Mouse (Mus musculus): ENCODE measurements around the gene Rala.
A peak's percentile ranks its signal among the peaks of the same experiment; 100 is the strongest.
"Not testable (repeated sequence)": the region's sequence is repeated elsewhere in the genome, so short reads cannot be mapped to it uniquely, and the experiment has no call there.

Gene Rala

DNA sequence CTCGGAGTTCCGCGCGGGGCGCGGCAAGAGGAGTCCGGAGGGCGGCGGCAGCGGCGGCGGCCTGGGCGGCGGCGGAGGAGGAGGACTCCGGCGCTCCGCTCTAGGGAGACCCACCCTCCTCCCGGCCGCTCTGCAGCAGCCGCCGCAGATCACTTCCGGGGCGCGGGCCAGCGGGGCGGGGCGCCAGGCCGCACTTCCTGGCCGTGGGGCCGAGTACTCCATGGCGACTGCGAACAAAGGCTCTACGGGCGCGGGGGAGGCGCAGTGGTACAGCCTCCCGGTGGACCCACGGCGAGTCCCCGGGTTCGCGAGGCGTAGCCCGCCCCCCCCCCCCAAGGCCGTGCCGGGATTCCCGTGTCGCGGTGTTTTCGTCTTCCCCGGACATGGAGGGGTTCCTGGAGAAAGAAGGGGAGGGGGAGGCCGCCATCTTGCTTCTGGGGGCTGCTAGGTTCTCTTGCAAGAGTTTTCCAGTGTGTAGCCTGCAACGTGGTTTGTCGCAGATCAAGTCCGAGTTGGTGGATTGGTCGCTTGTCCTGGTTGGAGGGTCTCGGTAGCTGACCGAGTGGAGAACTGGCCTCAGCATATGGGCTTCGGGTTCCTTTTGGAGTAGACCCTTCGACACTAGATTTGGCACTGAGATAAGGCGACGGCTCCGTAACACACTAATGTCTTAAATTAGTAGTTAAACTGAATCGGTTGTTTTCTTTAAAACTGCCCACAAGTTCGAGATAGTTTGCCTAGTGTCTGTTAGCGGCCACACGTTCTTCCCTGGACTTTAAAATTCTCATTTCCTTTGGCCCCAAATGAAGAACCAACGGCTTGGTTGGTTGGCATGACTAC lies at the start of gene Rala:
Rala (minus strand) TSS at position 162 of the 840 bp plus-strand sequence.
- peak; percentile 88 to 92 for DNase-seq (ENCODE audit: low spot score in 2 of 2)

DNA sequence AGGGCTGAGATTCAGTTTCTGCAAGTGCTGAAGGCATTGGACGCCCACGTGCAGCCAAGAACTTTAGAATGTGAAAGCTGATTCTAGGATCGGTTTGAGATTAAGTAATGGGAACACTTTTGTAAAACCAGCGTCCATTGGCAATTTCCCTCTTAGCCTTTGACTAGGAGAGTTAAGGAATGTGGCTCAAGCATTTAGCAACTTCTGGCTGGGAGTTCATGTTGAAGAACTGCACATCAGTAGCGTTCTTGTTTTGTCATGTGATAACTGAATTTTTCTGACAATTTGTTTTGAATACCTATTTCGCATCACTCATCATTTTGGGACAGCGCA lies 49.4 kb upstream of the Rala start:
- DNase-seq (ENCODE audit: low spot score in 2 of 2): no peak

DNA sequence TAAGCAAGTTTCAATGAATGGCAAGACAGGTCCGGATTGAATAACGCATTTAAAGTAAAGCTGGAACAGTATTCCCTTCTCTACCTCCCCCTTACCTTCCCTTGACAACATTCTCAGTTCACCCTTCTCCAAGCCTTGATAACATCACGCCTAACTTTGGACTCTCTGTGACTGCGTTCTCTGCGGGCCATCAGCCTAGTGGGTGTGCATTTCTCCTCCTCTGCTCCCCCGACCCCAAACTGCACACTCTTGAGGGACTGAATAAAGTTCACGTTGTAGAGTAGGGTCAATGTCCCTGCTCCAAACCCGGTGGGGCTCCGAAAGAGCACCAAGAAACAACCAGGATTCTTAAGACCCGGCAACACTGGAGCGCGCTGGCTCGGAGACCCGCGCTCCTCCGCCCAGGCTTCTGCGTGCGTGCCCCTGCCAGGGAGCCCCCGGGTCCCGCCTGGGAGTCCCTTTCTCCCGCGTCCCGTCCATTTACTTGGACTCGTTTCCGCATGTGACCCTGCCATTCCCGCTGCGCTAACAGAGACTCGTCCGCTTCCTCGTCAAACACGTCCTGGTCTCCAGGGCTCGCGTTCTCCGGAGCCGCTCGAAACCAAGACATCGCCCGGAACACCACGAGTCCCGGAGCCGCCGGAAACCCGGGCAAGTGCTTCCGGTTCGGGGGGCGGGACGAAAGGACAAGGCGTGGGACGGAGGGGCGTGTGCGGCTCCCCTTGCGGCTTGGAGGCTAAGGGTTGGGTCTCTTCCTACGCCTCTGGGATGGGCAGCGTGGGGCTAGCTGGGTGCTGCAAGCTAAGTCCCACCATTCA lies 48.9 kb upstream of the Rala start, which contains the start of gene Yae1d1:
Yae1d1 (minus strand) TSS at position 653 of the 818 bp plus-strand sequence.
- peak; percentile 78 to 87 for DNase-seq (ENCODE audit: low spot score in 2 of 2)

DNA sequence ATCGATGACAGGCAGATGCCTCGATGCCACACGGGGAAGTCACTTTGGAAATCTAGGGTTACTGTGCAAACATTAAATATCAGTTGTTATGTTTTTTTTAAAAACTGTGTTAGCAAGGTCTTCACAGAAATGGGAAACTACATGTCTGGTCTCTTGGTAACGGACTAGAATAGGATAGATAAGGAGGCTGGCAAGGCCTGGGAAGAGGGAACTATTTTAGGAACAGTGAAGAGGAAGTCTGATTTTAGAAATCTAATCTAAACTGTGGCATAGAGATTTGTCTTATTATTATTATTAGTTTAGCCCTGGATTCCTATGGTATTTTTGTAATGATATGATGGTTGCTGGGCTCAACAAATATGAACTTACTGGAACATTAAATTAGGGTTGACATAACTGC lies 48.0 kb upstream of the Rala start:
- no peak for DNase-seq (ENCODE audit: low spot score in 2 of 2)

DNA sequence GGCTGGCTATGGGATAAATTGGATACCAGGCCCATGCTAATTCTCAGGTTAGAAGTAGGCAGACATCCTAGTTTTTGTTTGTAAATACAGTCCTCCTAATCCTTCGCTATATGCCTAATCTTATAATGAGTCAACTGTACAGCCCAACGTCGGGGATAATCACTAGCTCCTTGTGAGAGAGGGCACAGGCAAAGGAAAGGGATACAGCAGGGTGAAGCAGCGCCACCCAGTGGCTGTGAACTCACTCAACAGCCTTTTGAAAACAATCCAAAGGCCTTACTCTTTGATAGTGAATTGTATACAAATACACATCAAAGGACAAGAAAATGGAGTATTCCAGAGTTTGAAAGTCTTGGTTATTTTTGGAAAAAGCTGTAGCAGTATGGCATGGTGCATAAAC lies 39.2 kb upstream of the Rala start:
- peak in 1 of 2 experiments; percentile 32 for DNase-seq (ENCODE audit: low spot score in 2 of 2)

DNA sequence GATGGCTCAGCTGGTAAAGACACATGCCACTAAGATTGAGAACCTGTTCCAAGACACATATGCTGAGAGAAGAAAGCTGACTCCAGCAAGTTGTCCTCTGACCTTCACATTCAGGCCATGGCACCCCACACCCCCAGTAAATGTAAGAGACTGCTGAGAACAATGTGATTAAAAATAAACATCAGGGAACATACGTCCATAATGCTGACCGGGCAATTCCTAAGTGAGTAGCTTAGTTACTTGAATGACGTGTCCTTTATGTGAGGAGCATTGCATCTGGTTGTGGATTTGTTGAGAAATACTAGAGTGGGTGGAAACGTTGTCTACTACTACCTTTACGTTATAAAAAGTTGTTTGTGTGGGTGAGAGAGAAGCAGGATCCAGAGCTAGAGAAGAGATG lies 38.6 kb upstream of the Rala start:
- no peak for DNase-seq (ENCODE audit: low spot score in 2 of 2)

DNA sequence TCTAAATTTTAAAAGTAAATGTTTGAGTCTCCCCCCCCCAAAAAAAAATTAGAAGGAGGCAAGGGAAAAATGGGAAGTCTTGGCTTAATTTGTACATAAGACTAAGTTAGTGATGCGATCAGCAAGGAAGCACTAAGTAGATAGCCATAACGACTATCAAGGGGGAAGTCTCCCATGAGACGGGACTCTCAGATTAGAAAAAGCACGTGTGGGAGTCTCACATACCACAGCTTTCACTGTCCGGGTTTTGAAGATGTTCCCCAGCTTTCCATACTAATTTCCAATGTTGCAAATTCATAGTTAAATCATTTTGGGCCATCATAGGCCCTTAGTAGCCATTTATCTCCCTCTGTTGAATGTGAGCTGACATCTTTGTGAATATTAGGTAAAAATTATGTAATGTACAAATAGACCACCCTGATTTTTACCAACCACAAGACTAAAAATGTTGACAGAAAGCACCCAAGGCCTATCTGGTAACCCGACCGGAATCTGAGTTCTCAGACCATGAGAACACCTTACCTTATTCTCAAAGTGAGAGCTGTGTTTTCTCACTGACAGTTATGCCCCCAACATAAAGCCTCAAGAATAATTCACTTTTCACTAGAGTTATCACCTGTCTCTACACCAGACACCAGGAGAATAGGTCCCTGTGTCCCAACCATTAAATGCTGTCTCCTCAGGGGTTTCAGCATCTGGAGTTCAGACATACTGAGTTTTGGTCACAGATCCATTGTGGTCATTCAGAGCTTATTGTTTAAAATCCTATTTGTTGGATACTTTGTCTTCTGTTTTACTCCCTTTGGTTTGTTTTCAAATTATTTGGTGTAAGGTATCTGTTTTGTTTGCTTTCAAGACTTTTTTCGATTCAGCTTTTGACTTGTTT lies 33.1 kb upstream of the Rala start:
- DNase-seq (ENCODE audit: low spot score in 2 of 2): no peak

DNA sequence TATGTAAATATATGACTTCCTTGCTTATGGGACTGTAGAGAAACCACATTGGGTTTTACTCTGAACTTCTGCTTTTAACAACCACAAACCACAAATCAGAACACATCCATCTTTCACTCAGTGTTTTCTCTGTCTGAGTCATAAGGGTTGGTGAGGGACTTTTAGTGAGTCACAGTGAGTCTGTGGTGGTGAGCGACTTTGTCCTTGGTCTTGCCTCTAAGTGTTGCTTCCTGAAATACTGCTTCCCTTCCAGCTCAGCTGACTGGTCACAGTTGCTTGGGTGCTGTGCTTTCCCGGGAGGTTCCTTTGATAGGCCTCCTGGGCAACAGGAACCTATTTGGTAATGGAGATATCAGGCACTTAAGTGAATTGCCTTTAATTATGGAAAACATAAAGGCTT lies 31.9 kb upstream of the Rala start:
- no peak for DNase-seq (ENCODE audit: low spot score in 2 of 2)

DNA sequence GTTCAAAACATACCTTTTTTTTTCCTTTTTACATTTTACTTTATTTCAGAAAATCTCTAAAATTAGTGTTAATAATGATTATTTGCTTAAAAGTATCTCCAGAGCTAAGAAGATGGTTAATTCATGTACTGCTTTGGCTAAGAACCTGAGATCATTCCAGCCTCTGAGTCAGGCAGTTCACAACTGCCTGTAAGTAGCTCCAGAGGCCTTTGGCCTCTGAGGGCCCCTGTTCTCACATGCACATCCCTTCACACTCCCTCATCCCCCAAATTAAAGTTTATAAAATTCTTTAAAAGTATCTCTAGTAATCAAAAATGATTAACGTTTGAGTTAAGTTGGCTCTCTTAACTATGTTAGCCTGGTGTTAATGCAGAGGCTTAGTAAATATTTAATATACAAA lies 31.4 kb upstream of the Rala start:
- no peak for DNase-seq (ENCODE audit: low spot score in 2 of 2)

DNA sequence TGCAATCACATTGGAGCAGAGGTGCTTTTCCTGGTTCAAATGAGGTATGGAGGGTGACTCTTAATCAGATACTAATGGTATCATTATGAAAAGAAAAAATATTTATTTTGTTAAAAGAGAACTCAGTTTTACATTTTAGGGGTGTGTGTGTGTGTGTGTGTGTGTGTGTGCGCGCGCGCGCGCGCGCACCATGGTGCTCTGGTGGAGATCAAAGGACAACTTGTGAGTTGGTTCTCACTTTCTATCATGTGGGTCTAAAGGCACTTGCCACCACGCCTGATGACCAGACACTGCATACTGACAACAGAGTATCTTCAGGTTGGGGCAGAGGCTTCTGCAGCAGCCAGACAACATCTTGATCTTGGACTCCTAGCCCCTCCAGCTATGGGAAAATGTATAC lies 30.7 kb upstream of the Rala start:
- no peak for DNase-seq (ENCODE audit: low spot score in 2 of 2)

DNA sequence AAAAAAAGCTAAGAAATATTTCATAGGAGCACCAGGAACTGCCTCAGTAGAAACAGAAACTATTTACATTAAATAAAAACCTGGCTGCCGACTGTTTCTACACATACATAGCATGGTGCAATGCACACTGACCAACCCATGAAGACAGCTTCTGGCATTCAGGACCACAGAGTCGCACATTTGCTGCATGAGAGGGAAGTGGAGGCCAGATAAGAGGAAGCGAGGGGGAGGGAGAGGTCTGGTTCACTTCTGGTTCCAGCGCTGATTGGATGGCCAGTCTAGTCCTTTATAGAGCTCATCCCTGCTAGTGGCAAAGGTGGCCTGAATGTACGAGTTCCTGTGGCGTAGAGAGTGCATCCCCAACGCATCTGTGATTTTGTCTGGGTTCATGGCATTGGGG lies 16.6 kb upstream of the Rala start:
- DNase-seq (ENCODE audit: low spot score in 2 of 2): no peak

DNA sequence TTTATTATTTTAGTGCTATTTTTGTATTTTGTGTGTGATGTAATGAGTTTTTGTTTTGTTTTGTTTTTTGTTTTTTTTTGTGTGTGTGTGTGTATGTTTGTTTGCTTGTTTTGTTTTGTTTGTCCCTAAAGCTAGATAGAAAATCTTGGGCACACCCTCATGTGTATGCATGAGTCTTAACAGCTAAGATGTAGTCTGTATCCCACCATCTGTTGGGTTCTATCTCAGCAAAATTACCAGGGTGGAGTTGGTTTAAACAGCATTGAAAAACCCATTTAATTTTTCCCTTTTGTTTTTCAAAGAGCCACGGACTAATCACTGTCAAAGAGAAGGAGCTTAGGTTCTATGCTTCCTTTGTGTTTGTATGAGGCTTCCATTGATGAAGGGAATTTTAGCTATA lies 10.2 kb upstream of the Rala start:
- no peak for DNase-seq (ENCODE audit: low spot score in 2 of 2)

DNA sequence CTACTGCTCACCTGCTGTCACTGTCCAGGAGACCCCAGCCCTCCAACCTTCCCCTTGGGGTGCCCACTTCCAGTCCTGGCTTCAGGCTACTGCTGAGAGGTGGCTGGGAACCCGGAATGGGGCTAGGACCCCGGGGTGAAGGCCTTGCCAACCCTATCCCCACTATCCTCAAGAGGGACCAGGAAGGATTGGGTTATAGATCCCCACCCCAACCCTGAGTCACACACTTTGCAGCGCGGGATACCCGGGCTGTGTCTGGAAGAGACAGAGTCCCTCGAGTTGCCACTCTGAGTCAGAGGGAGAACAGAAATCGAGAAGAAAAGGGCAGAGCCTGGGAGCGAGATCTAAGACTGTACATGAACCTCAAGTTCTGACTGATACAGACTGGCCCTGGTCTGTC lies 6.5 kb upstream of the Rala start:
- not testable (repeated sequence) for DNase-seq (ENCODE audit: low spot score in 2 of 2)

DNA sequence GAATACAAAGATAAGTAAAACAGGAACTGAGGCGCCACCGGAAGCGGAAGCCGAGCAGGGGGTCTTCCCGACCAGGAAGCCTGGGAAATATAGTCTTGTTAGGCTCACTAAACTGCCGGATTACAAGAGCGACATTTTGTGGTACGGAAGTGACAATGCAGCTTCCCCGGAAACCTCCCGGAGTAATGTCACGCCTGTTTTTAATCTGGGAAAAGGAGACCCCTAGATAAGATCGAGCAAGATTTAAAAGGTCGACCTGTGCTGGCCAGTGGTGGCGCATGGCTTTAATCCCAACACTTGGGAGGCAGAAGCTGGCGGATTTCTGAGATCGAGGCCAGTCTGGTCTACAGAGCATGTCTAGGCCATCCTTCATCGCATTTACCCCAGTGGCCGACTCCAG lies 5.5 kb upstream of the Rala start:
- no peak for DNase-seq (ENCODE audit: low spot score in 2 of 2)

DNA sequence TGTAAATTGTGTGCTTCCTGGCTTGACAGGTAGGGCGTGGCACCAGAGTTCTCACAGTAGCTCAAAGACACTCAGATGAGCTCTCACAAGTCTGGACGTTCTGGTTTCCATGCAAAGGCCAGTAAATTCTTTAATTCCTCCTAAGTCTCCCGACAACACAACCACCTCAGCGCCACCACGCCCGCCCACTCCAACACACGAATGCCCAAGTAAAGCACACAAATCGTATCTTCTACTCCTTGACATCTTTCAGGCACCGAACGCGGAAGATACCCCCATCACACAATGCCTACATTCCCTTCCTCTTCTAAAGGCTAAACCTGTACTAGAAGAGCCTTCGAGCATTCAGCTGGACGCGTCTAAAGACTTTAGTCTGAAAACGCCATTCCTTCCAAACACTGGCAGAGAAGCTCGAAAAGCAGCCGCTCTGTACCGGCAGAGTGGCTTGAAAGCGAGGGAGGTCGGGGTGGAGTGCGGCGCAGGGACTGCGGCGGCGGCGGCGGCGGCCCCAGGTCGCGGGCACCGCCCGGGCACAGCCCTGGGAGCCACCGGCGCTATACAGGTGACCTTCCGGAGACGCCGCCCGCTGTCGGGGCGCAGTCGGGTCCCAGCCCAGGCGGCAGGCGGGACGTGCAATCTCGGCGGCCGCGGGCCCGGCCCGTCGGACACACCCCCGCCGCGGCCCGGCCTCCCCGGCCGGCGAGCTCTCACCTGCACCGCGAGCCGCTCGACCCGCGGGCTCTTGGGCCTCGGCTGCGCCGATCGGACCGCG lies 547 bp downstream of the Rala start:
- peak in 1 of 2 experiments; percentile 22 for DNase-seq (ENCODE audit: low spot score in 2 of 2)

DNA sequence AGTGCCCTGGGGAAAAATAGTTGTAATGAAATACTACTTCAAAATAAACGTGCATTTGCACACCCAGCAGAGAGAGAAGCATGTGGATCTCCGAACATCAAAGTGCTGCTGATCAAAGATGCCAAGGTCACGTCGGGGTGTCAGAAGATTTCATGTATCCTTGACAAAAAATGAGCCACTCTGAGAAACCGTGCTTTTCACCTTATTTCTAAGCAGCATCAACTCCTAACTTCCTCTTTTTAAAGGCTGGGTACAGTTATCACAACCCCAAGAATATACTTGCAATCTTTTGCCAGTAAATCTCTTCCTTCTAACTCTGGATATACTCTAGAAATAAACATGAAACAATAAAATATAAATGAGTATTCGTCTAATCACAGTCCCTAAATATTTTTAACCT lies 1.7 kb downstream of the Rala start:
- DNase-seq (ENCODE audit: low spot score in 2 of 2): no peak

DNA sequence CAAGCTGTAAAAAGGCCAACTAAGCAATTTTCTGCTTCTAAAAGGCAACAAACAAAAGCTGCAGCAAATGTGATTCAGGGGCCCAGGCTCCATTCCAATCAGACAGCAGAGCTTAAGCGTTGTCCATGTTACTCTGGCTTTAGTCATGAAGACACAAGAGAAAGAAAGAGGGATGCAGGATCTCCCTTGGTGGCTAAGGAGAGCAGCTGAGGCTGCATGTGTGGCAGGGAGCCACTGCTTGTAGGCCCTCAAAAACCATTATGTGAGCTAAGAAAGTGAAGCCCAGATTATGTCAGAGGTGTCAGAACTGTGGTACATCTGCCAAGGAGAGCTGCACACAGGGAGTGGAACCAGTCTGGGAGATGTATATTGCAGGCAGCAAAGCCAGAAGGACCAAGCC lies 36.7 kb downstream of the Rala start:
- DNase-seq (ENCODE audit: low spot score in 2 of 2): no peak

DNA sequence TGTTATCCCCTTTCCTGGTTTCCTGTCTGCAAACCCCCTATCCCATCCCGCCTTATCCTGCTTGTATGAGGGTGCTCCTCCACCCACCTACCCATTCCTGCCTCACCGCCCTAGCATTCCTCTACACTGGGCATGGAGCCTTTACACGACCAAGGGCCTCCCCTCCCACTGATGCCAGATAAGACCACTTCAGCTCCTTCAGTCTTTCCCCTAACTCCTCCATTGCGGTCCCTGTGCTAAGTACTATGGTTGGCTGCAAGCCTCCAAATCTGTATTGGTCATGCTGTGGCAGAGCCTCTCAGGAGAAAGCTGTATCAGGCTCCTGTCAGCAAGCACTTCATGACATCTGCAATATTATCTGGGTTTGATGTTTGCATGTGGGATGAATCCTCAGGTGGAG lies 42.6 kb downstream of the Rala start:
- no peak for DNase-seq (ENCODE audit: low spot score in 2 of 2)

DNA sequence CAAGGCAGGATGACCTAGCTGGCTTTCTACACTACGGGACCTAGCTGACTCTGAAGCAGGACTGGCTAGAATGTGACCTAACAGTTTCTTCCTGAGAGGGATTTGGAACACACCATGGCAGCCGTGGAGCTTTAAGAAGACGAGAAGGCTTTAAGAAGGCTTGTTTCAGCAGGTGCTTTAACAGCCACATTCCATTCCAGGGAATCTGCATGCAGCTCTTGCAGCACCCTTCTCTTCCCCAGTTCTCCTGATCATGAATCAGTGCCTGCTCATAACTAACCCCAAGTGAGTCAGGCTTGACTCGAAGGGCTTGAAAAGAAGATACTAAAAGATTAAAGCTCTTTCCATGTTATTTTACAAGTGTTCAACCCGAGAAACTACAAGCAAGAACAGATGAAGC lies 43.4 kb downstream of the Rala start:
- DNase-seq (ENCODE audit: low spot score in 2 of 2): no peak

DNA sequence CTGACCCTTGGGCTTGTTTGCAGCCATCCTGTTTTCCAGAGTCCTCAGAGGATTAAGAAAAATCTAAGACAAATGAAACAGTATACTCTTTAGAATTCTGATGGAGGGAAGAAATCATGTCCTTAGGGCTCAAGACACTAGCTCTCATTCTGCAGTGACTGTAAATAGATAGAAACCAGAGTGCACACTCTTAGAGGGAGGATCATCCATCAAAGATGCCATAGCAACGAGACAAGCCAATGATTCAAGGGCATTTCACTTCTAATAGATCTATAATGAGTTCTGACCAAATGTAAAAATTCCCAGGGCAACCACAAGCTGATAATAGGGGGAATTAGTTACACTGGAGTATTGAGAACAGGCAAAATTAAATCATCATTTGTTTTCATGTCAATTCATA lies 47.0 kb downstream of the Rala start:
- DNase-seq (ENCODE audit: low spot score in 2 of 2): no peak

DNA sequence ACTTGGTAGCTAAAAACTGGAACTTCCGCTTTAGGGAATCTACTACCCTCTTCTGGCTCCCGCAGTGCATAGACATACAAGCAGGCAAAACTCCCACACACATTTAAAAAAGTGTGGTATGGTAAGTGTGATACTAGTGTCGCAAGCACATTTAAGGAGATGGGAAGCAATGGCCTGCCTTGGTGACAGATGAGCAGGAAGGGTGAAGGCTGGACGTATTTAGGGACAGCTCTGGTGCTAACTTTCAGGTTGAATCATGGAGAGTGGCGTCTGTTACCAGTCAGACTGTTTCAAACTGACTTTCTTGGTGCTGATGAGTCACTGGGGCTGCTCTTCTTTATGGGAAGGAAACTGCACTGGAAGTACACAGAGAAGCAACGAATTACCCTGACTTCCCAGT lies 52.5 kb downstream of the Rala start:
- DNase-seq (ENCODE audit: low spot score in 2 of 2): no peak
